In genomic region chr2:18208578-18208977, GRCm38 (mm10) we compare ENCODE assay signal across 18 mouse cellular contexts.
DNase-seq lines count a peak whose midpoint lies in the region; ATAC-seq and TF ChIP-seq lines count a peak whose summit lies in the region.
"Had no signal": no experiment of that assay in that cellular context is flagged by ENCODE, and none has a peak within 500 bp of the region (broad histone marks: within the 10 kb centered on the region; RNA-seq: fewer than 3 reads in every experiment).

No protein-coding gene starts in this region.

- no peak for DNase-seq in forebrain, embryonic 10.5 days (ENCODE audit: extremely low spot score, low spot score)
- peak in 1 of 2 experiments; percentile 44 for DNase-seq in layer of hippocampus, adult 2 months (ENCODE audit: low spot score in 2 of 2)
- DNase-seq in layer of hippocampus, postnatal 14 days (ENCODE audit: low spot score in 2 of 2), result no peak
- DNase-seq in frontal cortex, adult 2 months (ENCODE audit: extremely low spot score in 1 of 2, low spot score in 1 of 2), result peak; percentile 74 to 77
- DNase-seq in right cerebral cortex, postnatal 25 days, result peak; percentile 51
- no peak for DNase-seq in liver
- DNase-seq: adrenal gland, adult 8-10 months; kidney, adult 11 months; kidney, postnatal 25 days; liver, postnatal 0 days; lung, postnatal 4 days had no signal

- H3K27ac ChIP-seq in forebrain, embryonic 13.5 days, result peak overlapping the region; percentile 6
- no peak overlapping the region for H3K27ac ChIP-seq in forebrain, embryonic 10.5 days
- peak overlapping the region; percentile 79 for H3K27ac ChIP-seq in layer of hippocampus, adult 2 months
- H3K27ac ChIP-seq: embryonic facial prominence, embryonic 10.5 days; hindbrain, embryonic 10.5 days; limb, embryonic 13.5 days; midbrain, embryonic 15.5 days had no signal

- H3K36me3 ChIP-seq in forebrain, embryonic 13.5 days (ENCODE audit: poor library complexity, severe bottlenecking), result peaks cover 76% of the 10 kb centered on the region
- peaks cover 94% of the 10 kb centered on the region for H3K36me3 ChIP-seq in forebrain, embryonic 10.5 days (replicated peaks)

- no peak overlapping the region for H3K9ac ChIP-seq in forebrain, embryonic 13.5 days
- H3K9ac ChIP-seq: limb, embryonic 13.5 days; liver, postnatal 0 days; midbrain, embryonic 15.5 days had no signal

- no peaks in the 10 kb centered on the region for H3K9me3 ChIP-seq in forebrain, embryonic 13.5 days (replicated peaks)
- no peaks in the 10 kb centered on the region for H3K9me3 ChIP-seq in forebrain, embryonic 10.5 days
- H3K9me3 ChIP-seq: embryonic facial prominence, embryonic 10.5 days; G1E; hindbrain, embryonic 10.5 days; limb, embryonic 13.5 days; midbrain, embryonic 15.5 days had no signal

- no peak overlapping the region for H3K4me3 ChIP-seq in forebrain, embryonic 13.5 days
- no peak overlapping the region for H3K4me3 ChIP-seq in forebrain, embryonic 10.5 days
- H3K4me3 ChIP-seq in layer of hippocampus, adult 2 months, result no peak overlapping the region
- H3K4me3 ChIP-seq: embryonic facial prominence, embryonic 10.5 days; hindbrain, embryonic 10.5 days; limb, embryonic 13.5 days; midbrain, embryonic 15.5 days had no signal

- peaks cover 10% of the 10 kb centered on the region for H3K4me1 ChIP-seq in forebrain, embryonic 13.5 days
- H3K4me1 ChIP-seq in forebrain, embryonic 10.5 days, result peaks cover 3% of the 10 kb centered on the region; the same call in 1 of the 2 replicates
- H3K4me1 ChIP-seq: embryonic facial prominence, embryonic 10.5 days; hindbrain, embryonic 10.5 days; limb, embryonic 13.5 days; midbrain, embryonic 15.5 days had no signal

- H3K27me3 ChIP-seq in forebrain, embryonic 13.5 days, result no peaks in the 10 kb centered on the region
- H3K27me3 ChIP-seq in forebrain, embryonic 10.5 days (ENCODE audit: poor library complexity, severe bottlenecking), result no peaks in the 10 kb centered on the region
- H3K27me3 ChIP-seq: limb, embryonic 13.5 days; midbrain, embryonic 15.5 days had no signal

- no peak overlapping the region for H3K4me2 ChIP-seq in forebrain, embryonic 13.5 days
- H3K4me2 ChIP-seq: limb, embryonic 13.5 days; midbrain, embryonic 15.5 days had no signal

- ATAC-seq in forebrain, embryonic 13.5 days, result no peak; the same call in 1 of the 2 replicates
- ATAC-seq in megakaryocyte progenitor cell, adult 5-6 weeks (replicated peaks; ENCODE audit: poor library complexity), result no peak
- ATAC-seq: liver, postnatal 0 days had no signal

- TF ChIP-seq CTCF in layer of hippocampus, adult 2 months (conservative IDR thresholded peaks at IDR 0.05), result no peak

- 81% methylated on average over 6 of the region's 6 CpGs for WGBS in forebrain, embryonic 13.5 days
- WGBS in forebrain, embryonic 10.5 days, result 91% methylated on average over 6 of the region's 6 CpGs

Comparison
In these comparisons a context has a peak if more than half of its experiments do, and no peak if none do; other contexts are left out.
1. DNase-seq: peak in frontal cortex, adult 2 months (2 of 2) and right cerebral cortex, postnatal 25 days (single experiment); none in forebrain, embryonic 10.5 days (single experiment), layer of hippocampus, postnatal 14 days (0 of 2) and liver (single experiment).